Mouse (Mus musculus) heart, adult 2 months (tissue): ENCODE data around the gene Nucb1.
"Not testable (repeated sequence)": the region's sequence is repeated elsewhere in the genome, so short reads cannot be mapped to it uniquely, and the experiment has no call there.

Source experiments
- CTCF ChIP-seq: fragments of 200-600 bp; IDR thresholded peaks from 2 replicates; pipeline ENCODE4 v1.8.1; 2022; ENCODE audit warnings: antibody characterized with exemption, mild to moderate bottlenecking, moderate library complexity
- POLR2A ChIP-seq: fragments of 200-500 bp; IDR thresholded peaks from 2 replicates; pipeline ENCODE4 v1.6.1; 2011; ENCODE audit warnings: mild to moderate bottlenecking, low read depth, low read length, control low read depth; ENCODE audit not compliant: insufficient read depth

- peak; percentile 66 for TF ChIP-seq CTCF
- TF ChIP-seq POLR2A = not testable (repeated sequence)
These were observed 6.6 kb upstream of the Nucb1 start for GRCm38 (mm10) chr7:45516846-45517245.
